Mouse (Mus musculus): ENCODE data around the gene Mgmt.

- no peak for TF ChIP-seq CTCF (IDR thresholded peaks at IDR 0.05; ENCODE audit: extremely low read depth, insufficient read depth, insufficient read length, insufficient replicate concordance)
- no peak for TF ChIP-seq POLR2A (IDR thresholded peaks at IDR 0.05; ENCODE audit: low read depth, low read length)
These were observed 179.5 kb downstream of the Mgmt start for GRCm38 (mm10) chr7:137073878-137074277.
